Mouse (Mus musculus) stomach, postnatal 0 days (tissue): ENCODE measurements at regions not wholly inside any gene's neighbourhood (a gene's known extent, or its start where the extent isn't known, plus 50 kb on each side); places are given as distances from the start of the nearest gene placed in this dataset.
A peak's percentile ranks its signal among the peaks of the same experiment; 100 is the strongest.

Experiments used
- ATAC-seq: fragments of 200-750 bp; cut with Nextera tagmentation; 2 replicates; pipeline ENCODE4 v1.8.0; 2017; ENCODE audit not compliant: low FRiP score, low TSS enrichment
- DNase-seq: peaks from one replicate; pipeline ENCODE4 v3.0.0-alpha.2; 2016; ENCODE audit warnings: low spot score
- H3K27ac ChIP-seq: fragments of 300-500 bp; sonication (generic); replicated peaks from 2 replicates; pipeline ENCODE4 v1.5.1; 2014; ENCODE audit warnings: mild to moderate bottlenecking, control low read depth
- H3K27me3 ChIP-seq: fragments of 300-500 bp; sonication (generic); 2 replicates; pipeline ENCODE4 v1.6.1; 2014; ENCODE audit warnings: low read length; ENCODE audit not compliant: control insufficient read depth, insufficient read depth
- H3K36me3 ChIP-seq: fragments of 300-500 bp; sonication (generic); 2 replicates; pipeline ENCODE4 v1.6.1; 2014; ENCODE audit warnings: low read length, mixed read lengths; ENCODE audit not compliant: control insufficient read depth, insufficient read depth
- H3K4me1 ChIP-seq: fragments of 300-500 bp; sonication (generic); replicated peaks from 2 replicates; pipeline ENCODE4 v1.6.1; 2014; ENCODE audit warnings: antibody characterized with exemption; ENCODE audit not compliant: control insufficient read depth, insufficient read depth
- H3K4me2 ChIP-seq: fragments of 300-500 bp; sonication (generic); replicated peaks from 2 replicates; pipeline ENCODE4 v1.6.1; 2014; ENCODE audit warnings: low read depth, mild to moderate bottlenecking, control low read depth, moderate library complexity
- H3K4me3 ChIP-seq: fragments of 300-500 bp; sonication (generic); 2 replicates; pipeline ENCODE4 v1.5.1; 2014; ENCODE audit warnings: low read depth, low read length, control low read depth
- H3K9ac ChIP-seq: fragments of 300-500 bp; sonication (generic); 2 replicates; pipeline ENCODE4 v1.6.1; 2014; ENCODE audit warnings: mild to moderate bottlenecking, low read length, control low read depth, mixed read lengths
- H3K9me3 ChIP-seq: fragments of 300-500 bp; sonication (generic); 2 replicates; pipeline ENCODE4 v1.6.1; 2016; ENCODE audit warnings: low read length; ENCODE audit not compliant: control insufficient read depth
- CTCF ChIP-seq: IDR thresholded peaks from 2 replicates; pipeline ENCODE4 v1.5.1; 2016; ENCODE audit warnings: antibody characterized with exemption, low read depth, mild to moderate bottlenecking, moderate library complexity
- EP300 ChIP-seq: optimal IDR thresholded peaks from 2 replicates; pipeline ENCODE3; 2016; ENCODE audit warnings: antibody characterized with exemption
- WGBS: fragments of 180-500 bp; shearing (Covaris S2); extraction: QIAGEN DNeasy Blood & Tissue Kit; methylation state at CpG from one replicate; pipeline ENCODE4 v1.1.7; 2014; 5-methylcytosine and 5-hydroxymethylcytosine counted together

GRCm38 (mm10) chr7:115300241-115300640 is 556.7 kb downstream of the Insc start:
- 70% methylated on average over 8 of the region's 8 CpGs for WGBS
- H3K9ac ChIP-seq: no peak overlapping the region

GRCm38 (mm10) chr7:115308377-115308776 is 564.9 kb downstream of the Insc start:
- no peak overlapping the region for H3K27ac ChIP-seq
- ATAC-seq (0 out of 2 replicates have a peak, but pooled peaks have one; percentile 54), DNase-seq (no peak)
- no peaks in the 10 kb centered on the region for H3K9me3 ChIP-seq
- H3K9ac ChIP-seq: no peak overlapping the region
- 63% methylated on average over 4 of the region's 4 CpGs for WGBS
- H3K4me1 ChIP-seq: 0 out of 2 replicates have a peak, but pooled peaks cover 2% of the 10 kb centered on the region
- no peaks in the 10 kb centered on the region for H3K36me3 ChIP-seq
- no peak overlapping the region for H3K4me2 ChIP-seq
- TF ChIP-seq CTCF (no peak), EP300 (no peak)
- H3K4me3 ChIP-seq: no peak overlapping the region
- H3K27me3 ChIP-seq: no peaks in the 10 kb centered on the region

More at GRCm38 (mm10) chr7:115300241-115300640, 556.7 kb downstream of the Insc start:
- Histone ChIP-seq H3K4me1 (no peaks in the 10 kb centered on the region), H3K27ac (no peak overlapping the region), H3K4me2 (no peak overlapping the region), H3K9me3 (no peaks in the 10 kb centered on the region), H3K36me3 (no peaks in the 10 kb centered on the region), H3K4me3 (no peak overlapping the region), H3K27me3 (no peaks in the 10 kb centered on the region)
- ATAC-seq (no peak), DNase-seq (no peak)
- TF ChIP-seq EP300: no peak
- TF ChIP-seq CTCF: no peak

- Histone ChIP-seq H3K4me1 (0 out of 2 replicates have a peak, but pooled peaks cover 2% of the 10 kb centered on the region), H3K27ac (no peak overlapping the region), H3K27me3 (no peaks in the 10 kb centered on the region), H3K4me2 (no peak overlapping the region), H3K9ac (no peak overlapping the region), H3K36me3 (no peaks in the 10 kb centered on the region), H3K4me3 (no peak overlapping the region), H3K9me3 (no peaks in the 10 kb centered on the region)
- WGBS: 44% methylated on average over 5 of the region's 5 CpGs
- TF ChIP-seq CTCF: no peak
- no peak for TF ChIP-seq EP300
- DNase-seq (peak; percentile 17), ATAC-seq (peak; percentile 21; the same call in 1 of the 2 replicates)
Observed at GRCm38 (mm10) chr7:115310400-115311225, 567.1 kb downstream of the Insc start.

- Histone ChIP-seq H3K27ac (no peak overlapping the region), H3K4me2 (no peak overlapping the region), H3K9ac (no peak overlapping the region), H3K27me3 (no peaks in the 10 kb centered on the region), H3K4me1 (no peaks in the 10 kb centered on the region), H3K4me3 (no peak overlapping the region), H3K9me3 (no peaks in the 10 kb centered on the region), H3K36me3 (no peaks in the 10 kb centered on the region)
- WGBS: 81% methylated on average over 4 of the region's 4 CpGs
- TF ChIP-seq EP300 (no peak), CTCF (no peak)
- no peak for DNase-seq
- no peak for ATAC-seq
Observed at GRCm38 (mm10) chr7:115319504-115319903, 576.0 kb downstream of the Insc start.

DNA sequence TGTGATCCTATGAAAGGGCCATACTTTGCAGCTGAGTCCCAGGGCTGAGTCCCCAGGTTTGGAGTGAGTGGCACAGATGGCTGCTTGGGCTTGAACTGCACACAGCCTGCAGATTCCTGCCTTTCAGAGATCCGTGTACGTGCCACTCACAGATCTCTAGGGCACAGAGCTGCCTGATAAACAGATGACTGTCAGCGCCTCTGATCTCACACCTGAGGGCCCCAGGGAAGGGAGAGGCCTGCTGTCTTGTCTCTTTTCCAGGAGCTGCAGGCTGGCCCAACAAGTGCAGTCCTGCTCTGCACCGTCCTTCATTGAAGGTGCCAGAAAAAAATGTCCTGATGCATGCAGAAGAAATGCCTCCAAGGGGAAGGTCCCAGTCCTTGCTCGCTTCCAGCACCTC is 579.5 kb downstream of the Insc start:
- WGBS: 54% methylated on average over 5 of the region's 5 CpGs
- ATAC-seq (no peak), DNase-seq (no peak)
- Histone ChIP-seq H3K36me3 (no peaks in the 10 kb centered on the region), H3K4me1 (no peaks in the 10 kb centered on the region), H3K27me3 (no peaks in the 10 kb centered on the region), H3K9me3 (no peaks in the 10 kb centered on the region), H3K27ac (no peak overlapping the region), H3K4me3 (no peak overlapping the region), H3K9ac (no peak overlapping the region), H3K4me2 (no peak overlapping the region)
- TF ChIP-seq CTCF (peak; percentile 27; the same call in 1 of the 2 replicates), EP300 (no peak)

DNA sequence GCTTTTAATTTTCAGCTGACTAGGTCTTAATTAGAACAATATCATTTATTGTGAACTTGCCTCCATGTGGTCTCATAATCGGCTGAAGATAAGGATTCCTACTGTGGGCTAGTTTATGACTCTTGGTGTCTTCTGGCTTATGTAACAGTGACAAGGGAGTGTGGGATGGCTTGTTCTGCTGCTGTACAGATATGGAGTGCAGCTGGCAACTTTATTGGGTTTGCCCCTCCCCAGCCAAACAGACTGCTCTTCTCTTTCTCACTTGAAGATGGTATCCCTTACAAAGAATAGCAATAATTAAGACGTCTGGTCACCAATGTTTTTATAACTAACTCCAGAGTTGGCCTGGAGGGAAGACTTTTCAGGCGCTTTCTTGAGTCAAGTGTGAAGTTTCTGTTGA is 584.8 kb downstream of the Insc start:
- Histone ChIP-seq H3K4me2 (no peak overlapping the region), H3K9ac (no peak overlapping the region), H3K36me3 (no peaks in the 10 kb centered on the region), H3K4me3 (no peak overlapping the region), H3K27me3 (no peaks in the 10 kb centered on the region), H3K4me1 (no peaks in the 10 kb centered on the region), H3K27ac (no peak overlapping the region), H3K9me3 (no peaks in the 10 kb centered on the region)
- DNase-seq (no peak), ATAC-seq (no peak)
- WGBS: 60% methylated on average over 3 of the region's 3 CpGs
- TF ChIP-seq CTCF: no peak
